Mouse (Mus musculus) mouse embryonic stem cell (cell line): ENCODE results near the gene Omg.

Experiments
- in situ Hi-C, 2 experiments: fragments of 300-500 bp; cut with MboI; formaldehyde crosslinking; loops; 1 replicate in 1 of 2; 3 replicates in 1 of 2; pipeline ENCODE4 v1.14.3; 2019 to 2020; ENCODE audit warnings: low sequenced_read_pairs in 2 of 2, low pct_unique_long_range_greater_than_20kb in 1 of 2, mixed read lengths in 1 of 2; ENCODE audit not compliant: unreplicated experiment in 1 of 2

Gene Omg

DNA sequence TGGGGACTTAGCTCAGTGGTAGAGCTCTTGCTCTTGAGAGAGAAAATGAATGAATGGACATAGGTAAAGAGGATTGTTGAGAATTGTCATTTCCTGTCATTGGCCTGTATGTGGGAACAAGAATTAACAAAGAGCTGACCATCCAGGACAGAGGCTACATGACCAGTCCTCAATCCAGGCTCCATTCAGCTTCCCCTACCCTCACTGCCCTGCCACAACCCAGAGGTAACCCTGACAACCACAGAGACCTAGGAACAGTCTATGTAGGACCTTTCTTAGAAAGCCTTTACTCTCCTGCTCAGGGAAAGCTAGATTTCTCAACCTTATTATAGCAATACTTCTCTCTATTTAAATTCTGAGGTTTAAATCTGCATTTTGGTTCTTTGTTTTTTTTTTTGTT is 16.9 kb upstream of the Omg start:
- in situ Hi-C loops, result no loop called here

GRCm38 (mm10) chr11:79519878-79520291 is 16.0 kb upstream of the Omg start:
- in situ Hi-C loops, result no loop called here

GRCm38 (mm10) chr11:79519299-79519698 is 15.4 kb upstream of the Omg start:
- in situ Hi-C loops, result no loop called here

GRCm38 (mm10) chr11:79515798-79516197 is 11.9 kb upstream of the Omg start:
- in situ Hi-C loops, result no loop called here

- in situ Hi-C loops, result no loop called here
Observed at GRCm38 (mm10) chr11:79515331-79515730, 11.4 kb upstream of the Omg start.

DNA sequence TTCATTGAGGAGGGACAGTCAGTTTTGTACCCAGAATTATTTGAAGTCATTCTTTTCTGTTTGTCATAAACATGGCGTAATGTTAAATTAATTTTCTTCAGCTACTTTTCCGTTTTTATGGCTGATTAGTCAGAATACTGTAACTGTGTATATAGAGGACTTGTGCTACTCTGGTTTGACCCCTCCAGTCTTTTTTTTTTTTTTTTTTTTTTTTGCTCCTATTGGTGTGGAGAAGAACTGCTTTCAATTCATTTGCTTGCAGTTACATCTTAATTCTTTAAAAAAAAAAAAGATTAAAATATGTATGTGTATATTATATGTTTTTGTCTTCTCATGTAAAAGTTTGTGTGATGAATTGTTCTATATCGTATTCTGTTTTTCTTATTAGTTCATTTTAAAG is 8.1 kb upstream of the Omg start:
- in situ Hi-C loops, result no loop called here

DNA sequence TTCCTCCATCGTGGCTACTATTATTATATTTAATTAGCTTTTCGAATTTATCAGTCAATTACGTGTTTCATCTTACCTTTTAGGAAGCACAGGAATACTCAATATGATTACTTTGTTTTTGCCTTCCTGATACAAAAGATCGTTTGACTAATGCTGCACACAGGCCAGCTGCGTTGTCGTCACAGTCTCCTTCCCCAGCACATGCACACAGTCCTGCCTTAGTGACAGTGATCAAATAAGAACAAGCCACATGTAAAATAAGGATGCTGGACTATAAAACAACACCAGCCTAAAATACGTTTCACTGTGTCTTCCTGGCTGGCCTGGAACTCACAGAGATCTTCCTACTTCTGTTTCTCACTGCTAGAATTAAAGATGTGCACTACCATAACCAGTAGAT is 622 bp upstream of the Omg start:
- in situ Hi-C loops, result no loop called here

DNA sequence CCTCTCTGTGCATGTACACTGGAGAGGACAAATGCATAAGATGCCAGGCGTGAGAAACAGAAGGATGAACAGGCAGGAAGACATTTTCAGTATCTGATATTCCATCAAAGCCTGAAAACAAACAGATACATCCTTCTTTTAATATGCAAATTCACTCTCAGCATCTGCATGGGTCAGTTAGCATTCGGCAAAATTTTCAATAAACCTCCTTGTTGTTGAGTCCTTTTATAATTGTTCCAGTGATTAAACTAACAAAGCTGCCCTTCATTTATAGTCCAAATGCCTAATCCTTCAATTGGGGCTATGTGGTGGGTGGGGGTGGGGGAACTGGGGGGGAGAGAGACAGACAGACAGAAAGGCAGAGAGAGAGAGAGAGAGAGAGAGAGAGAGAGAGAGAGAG is 967 bp downstream of the Omg start:
- in situ Hi-C loops, result no loop called here

GRCm38 (mm10) chr11:79494976-79495800 is 8.7 kb downstream of the Omg start:
- in situ Hi-C loops, result no loop called here

DNA sequence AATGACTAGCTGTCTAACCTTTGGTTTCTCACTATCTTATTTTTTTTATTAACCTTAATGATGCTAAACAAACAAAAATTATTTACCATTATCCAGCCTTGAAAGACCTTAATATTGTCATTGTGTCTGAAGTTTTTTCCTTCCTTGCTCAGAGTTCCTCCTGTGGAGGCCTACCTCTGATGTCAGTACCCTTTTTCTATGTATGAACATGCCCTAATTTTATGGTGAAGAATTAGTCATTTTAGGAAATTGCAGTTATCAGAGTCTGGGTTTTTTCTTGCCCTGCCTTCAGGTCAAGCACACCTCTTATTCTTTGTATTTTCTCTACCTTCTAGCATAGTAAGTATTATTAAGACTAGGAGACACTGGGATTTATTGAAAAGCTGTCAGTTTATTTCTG is 19.2 kb downstream of the Omg start:
- in situ Hi-C loops, result no loop called here

DNA sequence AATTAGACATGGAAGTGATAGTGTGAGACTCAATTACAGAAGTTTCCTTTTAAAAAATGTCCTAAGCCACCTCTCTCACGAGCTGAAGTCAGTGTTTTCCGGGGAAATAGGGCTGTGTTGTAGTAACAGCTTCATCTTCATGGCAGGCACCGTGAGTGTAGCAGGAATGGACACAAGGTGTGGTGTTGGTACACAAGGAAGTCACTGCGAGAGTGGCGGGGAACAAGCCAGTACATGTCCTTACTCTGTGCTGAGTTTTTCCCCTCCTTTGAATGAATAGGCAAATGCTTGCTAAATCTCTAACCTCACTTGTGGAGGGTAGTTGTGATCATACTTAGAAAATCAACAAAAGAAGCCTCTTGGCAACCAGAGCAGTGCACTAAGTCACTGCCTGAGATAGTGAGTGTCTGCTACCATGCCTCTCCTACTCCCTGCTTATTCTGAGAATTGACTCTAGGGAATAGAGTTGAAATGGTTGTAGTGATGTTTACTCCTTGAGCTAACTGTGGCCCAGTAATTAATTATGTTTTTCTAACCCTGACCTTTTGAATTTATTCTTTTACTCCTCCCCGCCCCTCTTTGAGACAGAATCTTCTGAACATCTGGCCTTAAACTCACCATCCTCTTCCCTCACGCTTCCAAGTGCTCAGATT is 19.9 kb downstream of the Omg start:
- in situ Hi-C loops, result no loop called here

DNA sequence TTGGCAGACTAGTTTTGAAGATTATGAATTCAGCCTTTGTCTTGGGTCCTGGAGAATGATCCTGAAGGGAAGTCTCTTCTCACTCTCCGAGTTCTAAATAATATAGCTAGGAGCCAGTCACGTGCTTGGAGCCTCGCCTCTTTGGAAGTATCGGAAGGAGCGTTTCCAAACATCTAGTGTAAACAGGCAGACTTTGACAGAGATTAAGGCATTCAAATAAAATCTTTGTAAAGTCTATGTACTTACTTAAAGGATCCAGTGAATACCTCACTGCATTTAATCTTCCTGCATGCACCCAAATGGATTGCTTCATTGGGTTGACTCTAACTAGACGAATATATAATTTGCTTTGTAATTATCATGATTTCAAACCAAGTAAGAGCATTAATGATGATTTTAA is 20.5 kb downstream of the Omg start:
- in situ Hi-C loops, result no loop called here

DNA sequence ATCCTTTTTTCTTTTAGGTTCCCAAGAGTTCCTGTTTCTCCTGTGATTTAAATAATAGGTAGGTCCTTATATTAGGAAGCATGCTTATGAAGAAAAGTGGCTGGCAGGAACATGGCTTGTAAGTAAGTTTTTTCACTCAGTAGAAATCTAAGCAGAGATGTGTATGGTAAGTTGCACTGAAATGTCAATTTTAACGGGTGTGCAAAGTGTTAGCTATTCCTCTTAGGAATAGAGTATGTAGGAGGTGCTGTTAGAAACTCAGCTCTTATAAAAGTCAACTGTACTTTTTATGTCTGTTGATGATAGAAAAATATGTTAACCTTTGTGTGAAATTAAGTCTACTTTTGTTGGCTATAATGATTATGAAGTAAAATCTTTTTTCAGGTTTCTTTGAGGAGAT is 35.8 kb downstream of the Omg start:
- in situ Hi-C loops, result no loop called here

DNA sequence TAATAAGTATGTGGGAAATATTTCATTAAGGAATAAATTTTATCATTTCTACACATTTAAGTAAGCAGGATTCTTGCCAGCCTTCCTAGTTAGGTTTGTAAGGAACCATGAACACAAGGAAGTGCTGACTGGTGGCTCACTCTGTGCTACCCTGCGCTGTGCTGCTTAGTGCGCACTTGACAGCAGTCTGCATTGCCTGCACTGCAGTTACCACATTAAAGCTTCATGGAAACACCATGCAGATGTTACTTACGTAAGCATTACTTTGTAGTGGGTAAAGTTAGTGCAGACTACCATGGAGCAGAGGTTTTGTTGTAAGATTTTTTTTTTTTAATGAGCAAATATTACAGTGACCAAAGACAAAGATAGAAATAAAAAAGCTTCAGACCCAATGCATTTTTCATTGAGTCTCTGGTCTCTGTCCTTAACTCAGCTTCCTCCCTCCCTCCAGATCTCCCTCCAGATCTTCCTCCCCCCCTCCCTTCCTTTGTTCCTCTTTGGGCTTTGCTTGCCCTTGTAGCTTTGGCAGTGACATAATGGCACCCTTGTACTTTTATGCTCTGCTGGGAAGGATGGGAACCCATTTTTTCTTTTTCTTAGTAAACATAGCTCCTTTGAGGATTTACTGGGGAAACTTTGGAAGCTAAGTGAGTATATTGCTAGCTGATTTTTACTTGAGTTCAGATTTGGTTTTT is 43.0 kb downstream of the Omg start:
- in situ Hi-C loops, result no loop called here

DNA sequence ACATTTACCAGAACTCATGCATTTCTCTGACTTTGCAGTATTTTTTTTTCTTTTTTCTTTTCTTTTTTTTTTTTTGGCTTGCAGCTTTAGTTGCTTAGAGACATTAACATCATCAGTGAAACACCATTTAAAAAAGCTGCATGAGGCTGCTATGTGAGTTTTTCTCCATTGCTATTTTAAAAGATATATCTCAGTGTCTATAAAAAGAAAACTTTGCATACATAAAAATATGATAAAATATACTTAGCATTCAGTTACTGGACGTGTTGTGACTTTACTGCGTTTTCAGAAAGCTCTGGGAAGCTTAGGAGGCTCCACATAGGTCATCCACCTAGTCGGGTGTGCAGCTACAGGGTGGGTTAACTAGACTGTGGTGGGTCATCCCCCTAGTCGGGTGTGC is 44.0 kb downstream of the Omg start:
- in situ Hi-C loops, result no loop called here

DNA sequence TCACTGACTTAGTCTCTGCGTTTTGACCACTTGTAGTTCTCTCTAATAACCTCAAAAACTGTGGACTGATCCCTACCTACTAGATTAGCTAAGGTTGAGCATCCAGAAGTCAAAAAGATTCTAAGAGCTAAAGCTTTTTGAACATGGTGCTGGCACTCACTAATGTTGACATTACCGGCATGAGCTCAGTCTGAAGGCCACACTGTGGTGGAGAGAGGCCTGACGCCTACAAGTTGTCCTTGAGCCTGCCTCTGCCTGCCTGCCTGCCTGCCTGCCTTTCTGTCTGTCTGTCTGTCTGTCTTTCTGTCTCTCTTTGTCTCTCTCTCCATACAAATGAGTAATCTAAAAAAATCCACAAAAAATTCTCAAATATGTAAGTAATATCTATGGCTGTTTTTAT is 46.0 kb downstream of the Omg start:
- in situ Hi-C loops, result no loop called here

DNA sequence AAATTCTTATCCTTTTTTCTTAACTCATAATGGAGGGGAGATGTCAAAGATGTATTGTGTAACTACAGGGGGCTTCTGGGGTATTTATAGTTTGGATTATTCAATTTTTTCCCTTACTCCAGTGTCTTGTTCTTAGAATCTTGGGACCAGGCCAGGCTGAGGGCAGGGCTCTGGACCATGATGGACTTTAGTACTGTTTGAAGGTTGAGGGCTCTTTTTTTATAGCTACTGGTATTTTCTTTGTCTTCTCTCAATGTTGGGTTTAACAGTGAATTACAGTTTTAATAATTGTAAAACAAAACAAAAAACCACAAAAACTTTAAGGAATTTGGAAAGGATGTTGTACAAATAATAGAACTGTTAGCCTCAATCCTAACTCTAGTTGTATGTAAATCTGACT is 50.9 kb downstream of the Omg start:
- in situ Hi-C loops, result no loop called here
